Mouse (Mus musculus) forebrain, embryonic 12.5 days (tissue): Measurements from ENCODE around the gene Prkcd. TPM values are rescaled to one million over a fixed set of nuclear protein-coding genes. Genes with fewer than 3 reads are reported as not detected.
"Not testable (repeated sequence)": the region's sequence is repeated elsewhere in the genome, so short reads cannot be mapped to it uniquely, and the experiment has no call there.

Experiments
- ATAC-seq: fragments of 200-750 bp; cut with Nextera tagmentation; 2 replicates; pipeline ENCODE4 v1.8.0; 2017; ENCODE audit warnings: moderate TSS enrichment; ENCODE audit not compliant: low FRiP score
- H3K27ac ChIP-seq: fragments of 300-500 bp; sonication (generic); 2 replicates; pipeline ENCODE4 v1.5.1; 2016; ENCODE audit warnings: mild to moderate bottlenecking
- H3K27me3 ChIP-seq: fragments of 300-500 bp; sonication (generic); 2 replicates; pipeline ENCODE4 v1.6.1; 2016; ENCODE audit warnings: mild to moderate bottlenecking
- H3K36me3 ChIP-seq: fragments of 300-500 bp; sonication (generic); replicated peaks from 2 replicates; pipeline ENCODE4 v1.6.1; 2016; ENCODE audit warnings: mild to moderate bottlenecking
- H3K4me1 ChIP-seq: fragments of 300-500 bp; sonication (generic); 2 replicates; pipeline ENCODE4 v1.6.1; 2016
- H3K4me2 ChIP-seq: fragments of 300-500 bp; sonication (generic); 2 replicates; pipeline ENCODE4 v1.6.1; 2016; ENCODE audit warnings: mild to moderate bottlenecking, moderate library complexity
- H3K4me3 ChIP-seq: fragments of 300-500 bp; sonication (generic); replicated peaks from 2 replicates; pipeline ENCODE4 v1.5.1; 2016; ENCODE audit warnings: mild to moderate bottlenecking
- H3K9ac ChIP-seq: fragments of 300-500 bp; sonication (generic); 2 replicates; pipeline ENCODE4 v1.6.1; 2016; ENCODE audit warnings: mild to moderate bottlenecking
- H3K9me3 ChIP-seq: fragments of 300-500 bp; sonication (generic); 2 replicates; pipeline ENCODE4 v1.6.1; 2016
- WGBS: fragments of 180-500 bp; shearing (Covaris S2); methylation state at CpG from one replicate; pipeline ENCODE4 v1.1.7; 2016; 5-methylcytosine and 5-hydroxymethylcytosine counted together
- polyA plus RNA-seq: library from polyadenylated mRNA; unstranded; fragments of >200 nt; fragmentation: Nextera tagmentation; extraction: Ambion mirVana; gene quantifications from 2 replicates; pipeline ENCODE4 v1.2.1, GENCODE M21; 2016

Gene Prkcd
- polyA plus RNA-seq, 1 experiment from 2014 or later: 29.0 TPM

DNA sequence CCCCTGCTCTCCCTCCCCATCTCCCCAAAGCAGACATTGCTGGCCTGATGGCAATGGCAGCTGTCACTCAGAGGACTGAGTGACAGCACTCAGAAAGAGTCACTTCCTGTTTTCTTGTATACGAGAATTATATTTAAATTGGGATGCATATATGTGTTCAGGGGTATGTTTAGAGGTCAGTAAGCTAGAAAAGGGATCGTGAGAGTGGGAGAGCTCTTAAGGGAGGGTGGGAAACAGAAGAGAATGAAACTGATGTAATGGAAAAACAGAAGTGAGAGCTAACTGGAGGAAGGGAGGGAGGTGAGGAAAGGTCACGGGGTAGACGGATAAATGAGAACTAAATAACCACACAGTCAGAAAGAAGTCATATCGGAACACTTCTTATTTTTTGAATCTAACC, 46.8 kb downstream of the Prkcd start:
- WGBS: 83% methylated on average over 5 of the region's 5 CpGs
- Histone ChIP-seq H3K36me3 (peaks cover 24% of the 10 kb centered on the region), H3K9me3 (no peaks in the 10 kb centered on the region), H3K9ac (no peak overlapping the region), H3K4me2 (no peak overlapping the region), H3K27ac (no peak overlapping the region), H3K4me1 (peaks cover 7% of the 10 kb centered on the region), H3K4me3 (no peak overlapping the region), H3K27me3 (no peaks in the 10 kb centered on the region)
- ATAC-seq: no peak

DNA sequence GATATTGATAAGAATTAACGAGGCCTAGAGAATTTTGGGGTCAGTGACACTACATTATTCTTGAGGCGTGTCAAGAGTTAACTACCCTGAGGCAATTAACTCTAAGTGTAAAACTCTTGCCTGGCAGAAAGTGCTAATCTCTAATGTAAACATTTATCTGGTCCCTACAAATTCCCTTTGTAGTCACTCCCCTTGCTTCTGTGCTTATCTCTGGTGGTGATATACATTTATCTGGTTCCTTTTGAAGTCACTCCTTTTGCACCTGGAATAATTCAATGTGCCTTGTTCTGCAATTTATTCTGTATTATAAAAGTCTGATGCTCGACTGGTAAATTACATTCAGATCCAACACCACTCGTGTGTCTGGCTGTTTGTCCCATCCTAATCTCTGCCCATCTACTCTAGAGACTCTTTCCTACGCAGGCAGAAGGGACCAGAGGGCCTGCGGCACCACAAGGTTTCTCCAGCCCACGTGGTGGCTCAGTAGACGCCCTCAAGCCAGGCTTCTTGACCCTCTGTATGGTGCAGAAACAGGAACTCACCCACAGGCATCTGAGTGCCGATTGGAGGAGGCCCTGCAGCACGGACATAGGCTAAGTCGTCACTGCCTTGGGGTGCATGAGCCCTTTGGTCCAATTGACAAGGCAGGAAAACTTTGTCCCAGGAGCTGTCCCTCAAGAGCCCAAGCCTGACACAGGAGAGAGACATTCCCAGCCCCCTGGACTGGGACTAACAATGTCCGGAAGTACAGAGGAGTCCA, 48.5 kb downstream of the Prkcd start:
- not testable (repeated sequence) for H3K27me3 ChIP-seq, H3K4me1 ChIP-seq, ATAC-seq, H3K4me2 ChIP-seq, H3K9me3 ChIP-seq, H3K9ac ChIP-seq, H3K27ac ChIP-seq, H3K4me3 ChIP-seq
- peaks cover 40% of the 10 kb centered on the region for H3K36me3 ChIP-seq
- 62% methylated on average over 10 of the region's 12 CpGs for WGBS

DNA sequence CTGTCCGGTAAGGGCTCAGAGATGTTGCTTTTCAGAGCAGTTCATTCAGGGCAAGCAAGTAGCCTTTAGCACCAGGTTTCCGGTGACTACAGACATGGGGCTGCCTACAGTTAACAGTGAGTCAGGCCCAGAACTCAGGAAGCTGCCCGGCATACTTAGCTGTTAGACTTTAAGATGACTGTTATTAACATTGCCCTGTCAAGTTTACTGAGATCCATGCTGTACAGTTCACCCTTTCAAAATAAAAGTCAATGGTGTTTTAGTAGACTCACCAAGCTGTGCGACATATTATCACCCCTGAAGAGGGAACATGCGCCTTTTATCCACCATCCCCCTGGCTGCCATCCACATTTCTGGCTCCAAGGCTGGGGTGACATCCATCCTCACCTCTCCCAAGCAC, 49.8 kb downstream of the Prkcd start:
- H3K9me3 ChIP-seq: no peaks in the 10 kb centered on the region
- H3K4me3 ChIP-seq: no peak overlapping the region
- H3K4me2 ChIP-seq: no peak overlapping the region
- no peak overlapping the region for H3K27ac ChIP-seq
- peaks cover 4% of the 10 kb centered on the region; the same call in 1 of the 2 replicates for H3K4me1 ChIP-seq
- H3K27me3 ChIP-seq: no peaks in the 10 kb centered on the region
- no peak overlapping the region for H3K9ac ChIP-seq
- no peak for ATAC-seq
- 86% methylated on average over 5 of the region's 5 CpGs for WGBS
- peaks cover 52% of the 10 kb centered on the region for H3K36me3 ChIP-seq

DNA sequence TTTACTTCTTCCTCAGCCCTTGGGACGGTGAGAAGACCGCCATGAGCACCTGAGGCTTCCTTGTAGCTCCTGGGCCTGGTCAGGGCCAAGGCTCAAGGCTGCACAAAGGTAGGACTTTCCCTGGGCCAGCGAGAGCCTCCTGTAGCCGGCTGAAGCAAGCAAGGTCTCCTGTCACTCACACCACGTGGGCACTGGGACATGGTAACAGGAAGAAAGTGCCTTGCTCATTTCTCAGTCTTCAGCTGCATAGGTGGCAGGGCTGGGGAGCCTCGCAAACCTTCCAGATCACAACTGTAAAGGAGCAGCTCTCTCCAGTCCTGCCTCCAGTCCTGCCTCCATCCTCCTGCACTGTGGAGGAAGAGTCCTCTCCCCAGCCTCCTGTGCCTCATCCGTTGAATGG, 50.2 kb downstream of the Prkcd start:
- WGBS: 83% methylated on average over 7 of the region's 7 CpGs
- peaks cover 57% of the 10 kb centered on the region for H3K36me3 ChIP-seq
- H3K9ac ChIP-seq: no peak overlapping the region
- no peaks in the 10 kb centered on the region for H3K27me3 ChIP-seq
- no peaks in the 10 kb centered on the region for H3K9me3 ChIP-seq
- peaks cover 4% of the 10 kb centered on the region; the same call in 1 of the 2 replicates for H3K4me1 ChIP-seq
- H3K4me3 ChIP-seq: no peak overlapping the region
- no peak for ATAC-seq
- no peak overlapping the region for H3K27ac ChIP-seq
- H3K4me2 ChIP-seq: no peak overlapping the region

DNA sequence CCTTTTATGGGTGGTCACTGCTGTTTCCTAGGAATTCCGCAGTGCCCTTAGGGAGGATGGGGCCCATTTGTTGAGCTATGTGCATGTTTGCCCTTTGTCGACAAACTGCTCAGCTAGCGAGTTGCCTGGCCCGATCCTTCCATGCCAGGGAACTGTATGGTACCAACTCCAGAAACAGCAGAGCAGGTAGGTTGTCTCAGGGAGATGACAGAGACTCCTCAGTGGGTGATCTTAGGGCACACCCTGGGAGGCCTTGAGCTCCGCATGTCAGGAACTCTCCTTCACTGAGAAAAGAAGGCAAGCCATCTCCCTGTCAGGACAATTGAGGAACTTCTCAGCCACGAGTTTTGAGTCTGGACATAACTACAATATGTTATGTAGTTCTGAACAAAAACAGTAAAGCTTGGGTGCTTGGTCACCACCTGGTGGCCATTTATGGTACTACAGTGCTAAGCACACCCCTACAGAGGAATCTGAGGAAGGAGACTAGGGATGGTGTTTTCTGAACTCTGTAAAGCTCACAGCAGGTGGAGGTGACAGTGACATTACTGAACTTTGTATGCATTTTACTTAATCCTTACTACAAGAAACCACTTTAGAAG, 51.9 kb downstream of the Prkcd start:
- Histone ChIP-seq H3K27ac (0 out of 2 replicates have a peak overlapping the region, but pooled peaks have one; percentile 42), H3K27me3 (no peaks in the 10 kb centered on the region), H3K4me1 (no peaks in the 10 kb centered on the region), H3K36me3 (peaks cover 72% of the 10 kb centered on the region), H3K4me2 (no peak overlapping the region), H3K4me3 (no peak overlapping the region), H3K9me3 (no peaks in the 10 kb centered on the region), H3K9ac (no peak overlapping the region)
- peak; percentile 65; the same call in 1 of the 2 replicates for ATAC-seq
- 76% methylated on average over 6 of the region's 6 CpGs for WGBS

DNA sequence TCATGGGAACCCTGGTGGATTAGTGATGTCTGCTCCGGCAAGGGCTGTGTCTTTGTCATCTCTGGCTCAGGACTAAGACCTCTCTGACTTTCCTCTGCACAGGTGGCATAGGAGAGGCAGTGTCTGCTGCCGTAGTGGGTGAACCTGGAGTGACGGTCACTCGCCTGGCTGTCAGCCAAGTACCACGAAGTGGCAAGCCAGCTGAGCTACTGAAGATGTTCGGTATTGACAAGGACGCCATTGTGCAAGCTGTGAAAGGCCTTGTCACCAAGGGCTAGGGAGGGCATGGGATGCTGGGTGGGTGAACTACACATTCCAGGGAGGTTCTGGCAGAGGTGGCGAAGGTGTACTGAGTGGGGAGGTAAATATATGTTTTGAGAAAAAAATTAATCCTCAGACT, 52.8 kb downstream of the Prkcd start:
- Histone ChIP-seq H3K4me1 (no peaks in the 10 kb centered on the region), H3K36me3 (peaks cover 81% of the 10 kb centered on the region), H3K27me3 (no peaks in the 10 kb centered on the region), H3K9me3 (no peaks in the 10 kb centered on the region), H3K27ac (no peak overlapping the region), H3K9ac (no peak overlapping the region), H3K4me2 (no peak overlapping the region), H3K4me3 (no peak overlapping the region)
- ATAC-seq: no peak
- 83% methylated on average over 8 of the region's 8 CpGs for WGBS

DNA sequence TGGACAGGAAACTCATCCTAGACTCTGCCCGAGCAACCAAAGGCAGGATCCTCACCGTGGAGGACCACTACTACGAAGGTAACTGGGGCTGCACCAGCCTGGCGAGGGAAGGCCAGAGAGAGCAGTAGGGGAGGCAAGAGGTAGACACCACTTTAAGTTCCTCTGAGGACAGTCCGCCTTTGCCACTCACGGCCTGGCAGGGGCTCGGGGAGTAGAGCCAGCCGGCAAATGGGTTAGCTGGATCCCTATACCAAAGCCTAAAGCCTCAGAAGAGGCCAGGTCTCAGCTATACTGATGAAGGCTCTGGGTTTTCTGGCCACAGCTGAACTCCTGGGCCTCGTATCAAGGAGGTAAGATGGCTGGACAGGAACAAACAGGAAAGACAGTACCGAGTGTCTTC, 53.8 kb downstream of the Prkcd start:
- Histone ChIP-seq H3K9me3 (no peaks in the 10 kb centered on the region), H3K4me2 (no peak overlapping the region), H3K27ac (no peak overlapping the region), H3K9ac (no peak overlapping the region), H3K27me3 (no peaks in the 10 kb centered on the region), H3K36me3 (peaks cover 89% of the 10 kb centered on the region), H3K4me3 (no peak overlapping the region), H3K4me1 (no peaks in the 10 kb centered on the region)
- ATAC-seq: no peak
- 91% methylated on average over 10 of the region's 10 CpGs for WGBS

DNA sequence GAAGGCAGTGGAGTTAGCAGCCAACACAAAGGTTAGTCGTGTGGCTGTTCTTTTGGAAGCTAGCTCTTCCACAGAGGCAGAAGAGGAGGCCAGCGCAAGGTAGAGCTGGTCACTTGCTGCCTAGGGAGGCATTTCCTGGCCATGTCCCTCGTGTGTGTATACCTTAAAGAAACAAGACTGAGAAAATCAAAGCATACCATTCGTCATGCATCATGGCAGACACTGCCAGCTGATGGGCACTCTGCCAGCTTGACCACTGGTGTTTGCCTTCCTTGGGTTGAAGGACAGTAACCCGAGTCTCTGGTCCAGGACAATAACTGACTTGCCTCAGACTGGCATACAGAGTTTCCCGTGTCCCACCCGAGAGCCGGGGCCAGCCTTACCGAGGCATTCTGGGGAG, 55.7 kb downstream of the Prkcd start:
- H3K4me3 ChIP-seq: no peak overlapping the region
- no peak overlapping the region for H3K9ac ChIP-seq
- H3K4me2 ChIP-seq: no peak overlapping the region
- ATAC-seq: no peak
- no peak overlapping the region for H3K27ac ChIP-seq
- H3K27me3 ChIP-seq: no peaks in the 10 kb centered on the region
- H3K9me3 ChIP-seq: no peaks in the 10 kb centered on the region
- H3K36me3 ChIP-seq: peaks cover 96% of the 10 kb centered on the region
- WGBS: 93% methylated on average over 9 of the region's 9 CpGs
- H3K4me1 ChIP-seq: no peaks in the 10 kb centered on the region

DNA sequence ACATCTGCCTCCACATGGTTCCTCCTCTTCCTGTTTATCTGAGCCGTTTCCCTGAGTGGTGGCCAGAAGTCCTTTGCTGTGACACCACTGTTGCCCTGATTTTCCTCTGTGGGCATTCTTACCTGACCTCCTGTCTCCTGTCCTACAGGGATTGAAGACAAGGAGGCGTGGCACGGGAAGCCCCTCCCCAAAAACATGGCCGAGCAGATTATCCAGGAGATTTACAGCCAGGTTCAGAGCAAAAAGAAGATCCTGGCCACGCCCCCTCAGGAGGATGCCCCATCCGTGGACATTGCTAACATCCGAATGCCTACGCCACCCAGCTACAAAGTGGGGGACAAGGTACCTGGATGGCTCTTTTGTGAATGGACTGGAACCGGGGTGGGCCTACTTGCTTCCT, 58.0 kb downstream of the Prkcd start:
- WGBS: 89% methylated on average over 9 of the region's 9 CpGs
- Histone ChIP-seq H3K4me3 (no peak overlapping the region), H3K9me3 (no peaks in the 10 kb centered on the region), H3K9ac (no peak overlapping the region), H3K36me3 (peaks cover 89% of the 10 kb centered on the region), H3K27ac (no peak overlapping the region), H3K4me1 (no peaks in the 10 kb centered on the region), H3K27me3 (no peaks in the 10 kb centered on the region), H3K4me2 (no peak overlapping the region)
- ATAC-seq: no peak

DNA sequence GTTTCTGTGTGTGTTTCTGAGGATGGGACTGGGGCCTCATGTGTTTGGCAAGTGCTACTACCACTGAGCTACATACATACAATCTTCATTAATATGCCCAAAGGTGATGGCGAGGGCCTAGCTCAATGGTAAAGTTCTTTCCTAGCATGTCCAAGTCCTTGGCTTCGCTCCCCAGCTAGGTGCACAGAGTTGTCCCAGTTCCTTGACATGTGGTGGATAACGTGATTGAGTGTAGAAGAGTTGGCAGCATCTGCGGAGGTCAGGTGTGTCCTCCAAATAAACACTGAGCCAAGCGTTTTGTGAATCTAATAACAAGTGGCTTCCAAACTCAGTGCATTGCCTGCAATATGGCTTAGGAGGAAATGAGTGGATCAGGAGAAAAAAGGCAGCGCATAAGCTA, 59.7 kb downstream of the Prkcd start:
- H3K36me3 ChIP-seq: peaks cover 79% of the 10 kb centered on the region
- H3K9me3 ChIP-seq: no peaks in the 10 kb centered on the region
- H3K9ac ChIP-seq: no peak overlapping the region
- no peak overlapping the region for H3K27ac ChIP-seq
- WGBS: 94% methylated on average over 6 of the region's 6 CpGs
- ATAC-seq: no peak
- peaks cover 6% of the 10 kb centered on the region for H3K4me1 ChIP-seq
- no peak overlapping the region for H3K4me3 ChIP-seq
- H3K27me3 ChIP-seq: no peaks in the 10 kb centered on the region
- H3K4me2 ChIP-seq: no peak overlapping the region

DNA sequence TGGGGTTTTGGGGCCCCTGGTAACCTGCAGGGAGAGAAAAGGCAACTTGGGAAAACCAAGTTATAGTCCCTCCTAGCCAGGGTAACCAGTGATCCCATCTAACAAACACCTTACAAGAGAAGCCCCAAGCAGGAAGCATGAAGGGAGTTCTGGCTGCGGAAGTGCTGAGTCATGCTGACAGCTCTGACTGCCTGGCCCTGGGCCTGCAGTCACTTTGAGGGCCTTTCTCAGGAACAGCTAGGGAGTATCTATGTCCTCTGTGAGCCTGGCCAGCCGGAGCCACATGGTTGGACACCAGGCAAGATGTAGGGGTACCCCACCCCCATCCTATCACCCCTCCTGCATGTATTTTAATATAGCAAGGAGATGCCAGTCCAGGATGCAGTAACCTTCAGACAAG, 61.6 kb downstream of the Prkcd start:
- Histone ChIP-seq H3K27ac (no peak overlapping the region), H3K27me3 (no peaks in the 10 kb centered on the region), H3K36me3 (peaks cover 80% of the 10 kb centered on the region), H3K4me3 (no peak overlapping the region), H3K4me1 (peaks cover 12% of the 10 kb centered on the region), H3K9me3 (no peaks in the 10 kb centered on the region), H3K9ac (no peak overlapping the region), H3K4me2 (no peak overlapping the region)
- no peak for ATAC-seq
- 100% methylated on average over 2 of the region's 2 CpGs for WGBS

DNA sequence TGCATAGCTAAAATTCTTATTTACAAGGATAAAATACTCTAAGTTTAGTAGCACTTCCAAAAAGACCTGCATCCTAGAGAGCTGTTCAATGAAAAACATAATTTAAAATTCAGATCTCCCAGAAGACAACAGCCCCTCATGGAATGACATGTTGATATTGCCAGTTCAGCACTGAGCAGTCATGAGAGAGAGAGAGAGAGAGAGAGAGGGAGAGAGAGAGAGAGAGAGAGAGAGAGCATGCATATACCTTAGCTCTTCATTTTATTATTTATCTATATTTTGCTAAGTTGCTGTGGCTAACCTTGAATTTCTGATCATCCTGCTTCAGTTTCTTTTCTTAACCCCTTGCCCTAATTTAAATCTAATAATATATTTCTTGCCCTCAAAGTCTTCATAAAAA, 63.7 kb downstream of the Prkcd start:
- H3K9ac ChIP-seq: no peak overlapping the region
- no peak for ATAC-seq
- H3K4me3 ChIP-seq: no peak overlapping the region
- H3K4me2 ChIP-seq: no peak overlapping the region
- no peaks in the 10 kb centered on the region for H3K9me3 ChIP-seq
- peaks cover 12% of the 10 kb centered on the region for H3K4me1 ChIP-seq
- H3K36me3 ChIP-seq: peaks cover 79% of the 10 kb centered on the region
- no peak overlapping the region for H3K27ac ChIP-seq
- no peaks in the 10 kb centered on the region for H3K27me3 ChIP-seq
